Mouse (Mus musculus) adrenal gland, postnatal 36 days (tissue): ENCODE data around the gene Triap1. TPM values are rescaled to one million over a fixed set of nuclear protein-coding genes. Genes with fewer than 3 reads are reported as not detected.

Experiments
- DNase-seq, 2 experiments: peaks; one replicate each; pipeline ENCODE4 v3.0.0; 2021; ENCODE audit warnings: mixed read lengths in 1 of 2
- total RNA-seq, 2 experiments: library from RNA; stranded (reverse); gene quantifications; 2 replicates each; pipeline ENCODE4 v1.2.3; 2021

The Triap1 gene
- total RNA-seq, 2 experiments from 2014 or later, result 32.4 to 47.5 TPM

DNA sequence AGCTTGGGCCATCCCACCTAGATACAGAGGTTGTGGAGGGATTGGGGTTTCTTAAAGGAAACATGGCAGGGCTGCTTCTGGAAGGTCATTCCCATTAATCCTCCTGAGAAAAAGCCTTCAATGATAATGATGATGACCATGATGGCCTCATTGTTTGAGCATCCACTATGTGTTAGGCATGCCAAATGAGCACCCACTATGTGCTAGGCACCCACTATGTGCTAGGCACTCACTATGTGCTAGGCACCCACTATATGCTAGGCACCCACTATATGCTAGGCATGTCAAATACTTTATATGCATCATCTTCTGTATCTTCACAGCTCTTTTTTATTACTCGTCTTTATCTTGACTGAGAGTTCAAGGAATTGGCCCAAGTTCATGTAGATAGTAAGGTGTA is 51.9 kb downstream of the Triap1 start:
- DNase-seq, result no peak

Other genes with a start within 250 kb of the Triap1 start
- gene Gm10401, start 242.9 kb upstream of the Triap1 start, total RNA-seq, result not detected
- 100 to 1,000 TPM; 156 to 220 TPM for gene Acads, start 221.9 kb upstream of the Triap1 start, total RNA-seq
- gene Unc119b, start 206.2 kb upstream of the Triap1 start, total RNA-seq, result 10 to 100 TPM; 38.9 to 45.3 TPM
- gene Mlec, start 183.0 kb upstream of the Triap1 start, total RNA-seq, result 100 to 1,000 TPM; 184 to 197 TPM
- 10 to 100 TPM; 34.8 to 42.3 TPM for gene Cabp1, start 146.8 kb upstream of the Triap1 start, total RNA-seq
- gene Pop5, start 105.4 kb upstream of the Triap1 start, total RNA-seq, result 10 to 100 TPM; 76.3 to 85.9 TPM
- gene Rnf10, start 68.3 kb upstream of the Triap1 start, total RNA-seq, result 100 to 1,000 TPM; 232 to 275 TPM
- 10 to 100 TPM; 54.2 to 61.9 TPM for gene Coq5, start 61.6 kb upstream of the Triap1 start, total RNA-seq
- 100 to 1,000 TPM; 211 to 322 TPM for gene Dynll1, start 40.2 kb upstream of the Triap1 start, total RNA-seq
- 10 to 100 TPM; 73.7 to 77.0 TPM for gene Srsf9, start 14.0 kb upstream of the Triap1 start, total RNA-seq
- 10 to 100 TPM; 17.7 to 21.7 TPM for gene Gatc, start within 50 bp of the Triap1 start, total RNA-seq
- gene Cox6a1, start 7.8 kb downstream of the Triap1 start, total RNA-seq, result 1,000 to 10,000 TPM; 1,319 to 1,418 TPM
- gene Msi1, start 88.4 kb downstream of the Triap1 start, total RNA-seq, result 10 to 100 TPM; 15.7 to 18.5 TPM
- not detected for gene Pla2g1b, start 125.0 kb downstream of the Triap1 start, total RNA-seq
- 10 to 100 TPM; 20.8 to 22.6 TPM for gene Sirt4, start 143.5 kb downstream of the Triap1 start, total RNA-seq
- 10 to 100 TPM; 33.5 to 54.2 TPM for gene Pxn, start 165.5 kb downstream of the Triap1 start, total RNA-seq
- 100 to 1,000 TPM; 829 to 906 TPM for gene Rplp0, start 218.2 kb downstream of the Triap1 start, total RNA-seq
- 10 to 100 TPM; 53.9 to 69.5 TPM for gene Gcn1l1, start 224.0 kb downstream of the Triap1 start, total RNA-seq